10 mouse cellular contexts compared by ENCODE assay signal in the genomic region with DNA sequence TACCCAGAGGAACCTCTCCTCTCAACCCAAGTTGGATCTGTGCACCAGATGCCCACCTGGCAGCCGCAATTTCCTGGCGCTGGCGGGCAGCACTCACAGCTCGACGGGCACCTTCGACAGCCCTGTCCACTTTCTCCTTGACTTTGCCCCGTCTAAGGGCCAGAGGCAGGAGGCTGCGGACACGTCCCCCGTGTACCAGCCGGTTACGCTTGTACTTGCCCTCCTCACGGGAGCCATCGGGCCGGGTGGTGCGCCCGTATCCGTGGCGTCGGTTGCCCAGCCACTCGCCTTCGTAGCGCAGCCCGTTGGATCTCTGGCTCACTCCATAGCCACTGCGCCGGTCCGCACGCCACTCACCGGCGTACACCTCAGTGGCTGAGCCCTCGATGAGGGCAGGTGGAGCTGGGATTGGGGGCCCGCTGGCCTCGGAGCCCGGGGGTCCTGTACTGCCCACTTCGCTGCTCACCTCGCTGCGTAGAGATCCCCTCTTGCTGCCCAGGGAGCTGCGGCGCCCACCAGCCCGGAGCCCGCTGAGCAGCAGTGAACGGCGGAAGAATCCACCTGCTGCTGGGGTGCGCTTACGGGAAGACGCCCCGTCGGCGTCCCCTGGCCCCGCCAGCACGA. TPM values are rescaled to one million over a fixed set of nuclear protein-coding genes. Genes with fewer than 3 reads are reported as not detected.
DNase-seq lines count a peak whose midpoint lies in the region; ATAC-seq and TF ChIP-seq lines count a peak whose summit lies in the region.
"Had no signal": no experiment of that assay in that cellular context is flagged by ENCODE, and none has a peak within 500 bp of the region (broad histone marks: within the 10 kb centered on the region; RNA-seq: fewer than 3 reads in every experiment).

No protein-coding gene starts in this region.

- peak overlapping the region; percentile 76; the same call in 1 of the 2 replicates for H3K4me3 ChIP-seq in forebrain, embryonic 10.5 days
- no peak overlapping the region for H3K4me3 ChIP-seq in forebrain, embryonic 11.5 days (ENCODE audit: low read depth, low read length)
- H3K4me3 ChIP-seq in neural tube, embryonic 12.5 days, result peak overlapping the region; percentile 71; the same call in 1 of the 2 replicates
- peak overlapping the region; percentile 76 for H3K4me3 ChIP-seq in hindbrain, embryonic 16.5 days (ENCODE audit: low read length)
- peak overlapping the region; percentile 56; the same call in 1 of the 2 replicates for H3K4me3 ChIP-seq in stomach, embryonic 15.5 days (replicated peaks)
- H3K4me3 ChIP-seq in liver, postnatal 0 days (ENCODE audit: low read depth, low read length), result no peak overlapping the region

- ATAC-seq in forebrain, embryonic 11.5 days (replicated peaks; ENCODE audit: low FRiP score), result no peak
- no peak for ATAC-seq in neural tube, embryonic 12.5 days (ENCODE audit: low FRiP score, low read depth)
- no peak for ATAC-seq in hindbrain, embryonic 16.5 days
- no peak for ATAC-seq in stomach, embryonic 15.5 days (ENCODE audit: insufficient read depth, low FRiP score, low read depth)
- no peak for ATAC-seq in liver, postnatal 0 days

- H3K4me1 ChIP-seq in forebrain, embryonic 10.5 days, result peaks cover 58% of the 10 kb centered on the region
- H3K4me1 ChIP-seq in forebrain, embryonic 11.5 days (replicated peaks; ENCODE audit: control insufficient read depth, insufficient read depth, low read length), result peaks cover 22% of the 10 kb centered on the region
- H3K4me1 ChIP-seq in neural tube, embryonic 12.5 days, result peaks cover 49% of the 10 kb centered on the region
- H3K4me1 ChIP-seq in hindbrain, embryonic 16.5 days (ENCODE audit: control insufficient read depth, insufficient read depth, low read depth, low read length), result peaks cover 59% of the 10 kb centered on the region
- H3K4me1 ChIP-seq in stomach, embryonic 15.5 days, result peaks cover 38% of the 10 kb centered on the region
- peaks cover 4% of the 10 kb centered on the region for H3K4me1 ChIP-seq in liver, postnatal 0 days (ENCODE audit: insufficient read depth)

- no peak overlapping the region for H3K27ac ChIP-seq in forebrain, embryonic 10.5 days
- H3K27ac ChIP-seq in forebrain, embryonic 11.5 days (ENCODE audit: low read depth, low read length), result no peak overlapping the region
- H3K27ac ChIP-seq in neural tube, embryonic 12.5 days, result no peak overlapping the region
- no peak overlapping the region for H3K27ac ChIP-seq in hindbrain, embryonic 16.5 days (ENCODE audit: low read depth, low read length)
- H3K27ac ChIP-seq in stomach, embryonic 15.5 days, result no peak overlapping the region
- H3K27ac ChIP-seq in liver, postnatal 0 days (ENCODE audit: low read depth), result no peak overlapping the region
- H3K27ac ChIP-seq: macrophage had no signal

- H3K9ac ChIP-seq in forebrain, embryonic 11.5 days (ENCODE audit: low read length), result no peak overlapping the region
- no peak overlapping the region for H3K9ac ChIP-seq in neural tube, embryonic 12.5 days
- H3K9ac ChIP-seq in hindbrain, embryonic 16.5 days (ENCODE audit: low read depth, low read length), result peak overlapping the region; percentile 90
- H3K9ac ChIP-seq in stomach, embryonic 15.5 days, result no peak overlapping the region
- no peak overlapping the region for H3K9ac ChIP-seq in liver, postnatal 0 days (replicated peaks)

- H3K27me3 ChIP-seq in forebrain, embryonic 10.5 days (ENCODE audit: poor library complexity, severe bottlenecking), result peaks cover 100% of the 10 kb centered on the region
- H3K27me3 ChIP-seq in forebrain, embryonic 11.5 days (ENCODE audit: control insufficient read depth, insufficient read depth, low read length), result peaks cover 34% of the 10 kb centered on the region
- peaks cover 62% of the 10 kb centered on the region for H3K27me3 ChIP-seq in neural tube, embryonic 12.5 days (replicated peaks)
- no peaks in the 10 kb centered on the region for H3K27me3 ChIP-seq in hindbrain, embryonic 16.5 days (replicated peaks; ENCODE audit: control insufficient read depth, insufficient read depth, low read length)
- peaks cover 48% of the 10 kb centered on the region for H3K27me3 ChIP-seq in stomach, embryonic 15.5 days (replicated peaks)
- H3K27me3 ChIP-seq in liver, postnatal 0 days (ENCODE audit: insufficient read depth, low read length), result peaks cover 79% of the 10 kb centered on the region

- no peak for DNase-seq in forebrain, embryonic 10.5 days (ENCODE audit: extremely low spot score, low spot score)
- no peak for DNase-seq in forebrain, embryonic 11.5 days (ENCODE audit: low spot score)
- DNase-seq in neural tube, embryonic 10.5 days (ENCODE audit: extremely low spot score, low spot score), result no peak
- no peak for DNase-seq in embryo, embryonic 9.5 days (ENCODE audit: extremely low spot score)
- DNase-seq in liver, postnatal 0 days, result no peak

- 73% methylated on average over 51 of the region's 51 CpGs for WGBS in forebrain, embryonic 10.5 days
- 76% methylated on average over 51 of the region's 51 CpGs for WGBS in forebrain, embryonic 11.5 days
- 72% methylated on average over 51 of the region's 51 CpGs for WGBS in neural tube, embryonic 12.5 days
- WGBS in hindbrain, embryonic 16.5 days, result 69% methylated on average over 50 of the region's 51 CpGs
- WGBS in stomach, embryonic 15.5 days, result 65% methylated on average over 51 of the region's 51 CpGs
- 64% methylated on average over 51 of the region's 51 CpGs for WGBS in liver, postnatal 0 days (ENCODE audit: insufficient replicate concordance)

- H3K9me3 ChIP-seq in forebrain, embryonic 10.5 days, result no peaks in the 10 kb centered on the region
- H3K9me3 ChIP-seq in forebrain, embryonic 11.5 days (ENCODE audit: control insufficient read depth, low read length), result no peaks in the 10 kb centered on the region
- no peaks in the 10 kb centered on the region for H3K9me3 ChIP-seq in neural tube, embryonic 12.5 days
- H3K9me3 ChIP-seq in hindbrain, embryonic 16.5 days (ENCODE audit: control insufficient read depth, low read length), result no peaks in the 10 kb centered on the region
- H3K9me3 ChIP-seq in stomach, embryonic 15.5 days, result no peaks in the 10 kb centered on the region
- no peaks in the 10 kb centered on the region for H3K9me3 ChIP-seq in liver, postnatal 0 days (ENCODE audit: low read length)

- TF ChIP-seq EP300 in liver, postnatal 0 days (IDR thresholded peaks at IDR 0.05; ENCODE audit: low read depth), result no peak

- H3K4me2 ChIP-seq in forebrain, embryonic 11.5 days (ENCODE audit: low read depth, low read length, severe bottlenecking), result no peak overlapping the region
- H3K4me2 ChIP-seq in neural tube, embryonic 12.5 days (replicated peaks), result peak overlapping the region; percentile 99
- H3K4me2 ChIP-seq in hindbrain, embryonic 16.5 days (ENCODE audit: low read length), result peak overlapping the region; percentile 77
- H3K4me2 ChIP-seq in stomach, embryonic 15.5 days, result peak overlapping the region; percentile 99
- H3K4me2 ChIP-seq in liver, postnatal 0 days (ENCODE audit: low read depth, low read length), result no peak overlapping the region

- no peak for TF ChIP-seq CTCF in liver, postnatal 0 days (IDR thresholded peaks at IDR 0.05; ENCODE audit: low read depth)

- H3K36me3 ChIP-seq in forebrain, embryonic 10.5 days (replicated peaks), result no peaks in the 10 kb centered on the region
- no peaks in the 10 kb centered on the region for H3K36me3 ChIP-seq in forebrain, embryonic 11.5 days (ENCODE audit: control insufficient read depth, insufficient read depth, low read length)
- no peaks in the 10 kb centered on the region for H3K36me3 ChIP-seq in neural tube, embryonic 12.5 days
- peaks cover 6% of the 10 kb centered on the region; the same call in 1 of the 2 replicates for H3K36me3 ChIP-seq in hindbrain, embryonic 16.5 days (ENCODE audit: control insufficient read depth, insufficient read depth, low read length)
- H3K36me3 ChIP-seq in stomach, embryonic 15.5 days, result no peaks in the 10 kb centered on the region
- H3K36me3 ChIP-seq in liver, postnatal 0 days (replicated peaks; ENCODE audit: insufficient read depth, low read length), result no peaks in the 10 kb centered on the region

RNA-seq across cellular contexts. Expression of a gene that starts 3.3 kb away (rescaled TPM):
- polyA plus RNA-seq in forebrain, embryonic 10.5 days (2016; fragmentation: Nextera tagmentation; extraction: Ambion mirVana), result 0.31 and 0.56 TPM in 2 replicates
- 2.9 and 3.7 TPM in 2 replicates for polyA plus RNA-seq in forebrain, embryonic 11.5 days (2014; fragmentation: Nextera tagmentation; extraction: Ambion mirVana)
- 12.3 and 13.8 TPM in 2 replicates for polyA plus RNA-seq in neural tube, embryonic 12.5 days (2016; fragmentation: Nextera tagmentation; extraction: Ambion mirVana)
- 31.8 and 32.3 TPM in 2 replicates for polyA plus RNA-seq in hindbrain, embryonic 16.5 days (2015; fragmentation: Nextera tagmentation; extraction: Ambion mirVana)
- 1.6 and 2.1 TPM in 2 replicates for polyA plus RNA-seq in stomach, embryonic 15.5 days (2015; fragmentation: Nextera tagmentation; extraction: Ambion mirVana)
- not detected in 2 replicates for polyA plus RNA-seq in liver, postnatal 0 days (2015; fragmentation: Nextera tagmentation; extraction: Ambion mirVana)
- polyA plus RNA-seq: C2C12, macrophage had no signal

RNA-seq across cellular contexts. Expression of a gene that starts 7.1 kb away (rescaled TPM):
- polyA plus RNA-seq in forebrain, embryonic 10.5 days (2016; fragmentation: Nextera tagmentation; extraction: Ambion mirVana), result 16.4 and 18.5 TPM in 2 replicates
- 13.9 and 14.8 TPM in 2 replicates for polyA plus RNA-seq in forebrain, embryonic 11.5 days (2014; fragmentation: Nextera tagmentation; extraction: Ambion mirVana)
- 7.6 and 12.0 TPM in 2 replicates for polyA plus RNA-seq in neural tube, embryonic 12.5 days (2016; fragmentation: Nextera tagmentation; extraction: Ambion mirVana)
- polyA plus RNA-seq in hindbrain, embryonic 16.5 days (2015; fragmentation: Nextera tagmentation; extraction: Ambion mirVana), result 6.9 and 7.7 TPM in 2 replicates
- polyA plus RNA-seq in stomach, embryonic 15.5 days (2015; fragmentation: Nextera tagmentation; extraction: Ambion mirVana), result 38.5 and 42.5 TPM in 2 replicates
- 7.8 and 9.6 TPM in 2 replicates for polyA plus RNA-seq in liver, postnatal 0 days (2015; fragmentation: Nextera tagmentation; extraction: Ambion mirVana)

RNA-seq across cellular contexts. Expression of a gene that starts 18.9 kb away (rescaled TPM):
- polyA plus RNA-seq in forebrain, embryonic 10.5 days (2016; fragmentation: Nextera tagmentation; extraction: Ambion mirVana), result 30.5 and 31.4 TPM in 2 replicates
- 28.6 and 31.1 TPM in 2 replicates for polyA plus RNA-seq in forebrain, embryonic 11.5 days (2014; fragmentation: Nextera tagmentation; extraction: Ambion mirVana)
- 25.7 and 26.5 TPM in 2 replicates for polyA plus RNA-seq in neural tube, embryonic 12.5 days (2016; fragmentation: Nextera tagmentation; extraction: Ambion mirVana)
- polyA plus RNA-seq in hindbrain, embryonic 16.5 days (2015; fragmentation: Nextera tagmentation; extraction: Ambion mirVana), result 34.4 and 36.1 TPM in 2 replicates
- 19.4 and 21.6 TPM in 2 replicates for polyA plus RNA-seq in stomach, embryonic 15.5 days (2015; fragmentation: Nextera tagmentation; extraction: Ambion mirVana)
- polyA plus RNA-seq in liver, postnatal 0 days (2015; fragmentation: Nextera tagmentation; extraction: Ambion mirVana), result 5.9 and 7.0 TPM in 2 replicates

RNA-seq across cellular contexts. Expression of a gene that starts 21.3 kb away (rescaled TPM):
- 8.1 and 9.2 TPM in 2 replicates for polyA plus RNA-seq in forebrain, embryonic 10.5 days (2016; fragmentation: Nextera tagmentation; extraction: Ambion mirVana)
- polyA plus RNA-seq in forebrain, embryonic 11.5 days (2014; fragmentation: Nextera tagmentation; extraction: Ambion mirVana), result 15.9 TPM in 2 replicates
- 29.4 and 34.4 TPM in 2 replicates for polyA plus RNA-seq in neural tube, embryonic 12.5 days (2016; fragmentation: Nextera tagmentation; extraction: Ambion mirVana)
- 18.4 and 20.5 TPM in 2 replicates for polyA plus RNA-seq in hindbrain, embryonic 16.5 days (2015; fragmentation: Nextera tagmentation; extraction: Ambion mirVana)
- polyA plus RNA-seq in stomach, embryonic 15.5 days (2015; fragmentation: Nextera tagmentation; extraction: Ambion mirVana), result 4.4 and 5.1 TPM in 2 replicates
- 0.78 and 1.0 TPM in 2 replicates for polyA plus RNA-seq in liver, postnatal 0 days (2015; fragmentation: Nextera tagmentation; extraction: Ambion mirVana)

Comparison
In these comparisons a context has a peak if more than half of its experiments do, and no peak if none do; other contexts are left out.
1. H3K4me3 ChIP-seq: peak in forebrain, embryonic 10.5 days (single experiment), neural tube, embryonic 12.5 days (single experiment), hindbrain, embryonic 16.5 days (single experiment) and stomach, embryonic 15.5 days (single experiment); none in forebrain, embryonic 11.5 days (single experiment) and liver, postnatal 0 days (single experiment).
2. H3K4me2 ChIP-seq: peak in neural tube, embryonic 12.5 days (single experiment), hindbrain, embryonic 16.5 days (single experiment) and stomach, embryonic 15.5 days (single experiment); none in forebrain, embryonic 11.5 days (single experiment) and liver, postnatal 0 days (single experiment).